Mouse (Mus musculus): ENCODE data around the gene Vmn1r119. TPM values are rescaled to one million over a fixed set of nuclear protein-coding genes. Genes with fewer than 3 reads are reported as not detected.
"Not testable (repeated sequence)": the region's sequence is repeated elsewhere in the genome, so short reads cannot be mapped to it uniquely, and the experiment has no call there.

The Vmn1r119 gene
- not detected in 2 replicates for polyA plus RNA-seq (2012; rRNA removed)

GRCm38 (mm10) chr7:21012355-21012754 lies at the start of gene Vmn1r119:
Gene Vmn1r119, minus strand, starts transcription at chr7:21012455.
- no CpG with 5 or more reads among the region's 2 CpGs for WGBS
- not testable (repeated sequence) for DNase-seq (ENCODE audit: low read depth, low spot score)

- WGBS = 84% methylated on average over 1 of the region's 1 CpGs
- DNase-seq (ENCODE audit: low read depth, low spot score) = not testable (repeated sequence)
These were observed 41.4 kb upstream of the Vmn1r119 start, which contains the start of gene Vmn1r120 for GRCm38 (mm10) chr7:21053684-21054083. Gene Vmn1r120, minus strand, starts transcription at chr7:21053784.

Other genes with a start within 250 kb of the Vmn1r119 start
- not detected in 2 replicates for gene Vmn1r112, start 241.3 kb downstream of the Vmn1r119 start, polyA plus RNA-seq (2012; rRNA removed)
- gene Vmn1r113, start 225.2 kb downstream of the Vmn1r119 start, polyA plus RNA-seq (2012; rRNA removed) = not detected in 2 replicates
- gene Vmn1r114, start 200.3 kb downstream of the Vmn1r119 start, polyA plus RNA-seq (2012; rRNA removed) = not detected in 2 replicates
- not detected in 2 replicates for gene Vmn1r115, start 167.5 kb downstream of the Vmn1r119 start, polyA plus RNA-seq (2012; rRNA removed)
- gene Vmn1r116, start 140.2 kb downstream of the Vmn1r119 start, polyA plus RNA-seq (2012; rRNA removed) = not detected in 2 replicates
- not detected in 2 replicates for gene Vmn1r117, start 128.3 kb downstream of the Vmn1r119 start, polyA plus RNA-seq (2012; rRNA removed)
- gene Vmn1r118, start 100.1 kb downstream of the Vmn1r119 start, polyA plus RNA-seq (2012; rRNA removed) = not detected in 2 replicates
- gene Vmn1r120, start 41.3 kb upstream of the Vmn1r119 start, polyA plus RNA-seq (2012; rRNA removed) = not detected in 2 replicates
- not detected in 2 replicates for gene Vmn1r121, start 86.1 kb upstream of the Vmn1r119 start, polyA plus RNA-seq (2012; rRNA removed)
- not detected in 2 replicates for gene Vmn1r122, start 121.7 kb upstream of the Vmn1r119 start, polyA plus RNA-seq (2012; rRNA removed)
- not detected in 2 replicates for gene Vmn1r123, start 149.7 kb upstream of the Vmn1r119 start, polyA plus RNA-seq (2012; rRNA removed)
- not detected in 2 replicates for gene Gm5157, start 178.0 kb upstream of the Vmn1r119 start, polyA plus RNA-seq (2012; rRNA removed)
- gene Vmn1r124, start 248.2 kb upstream of the Vmn1r119 start, polyA plus RNA-seq (2012; rRNA removed) = not detected in 2 replicates

Measured in large intestine, adult 2 months (tissue).